Mouse (Mus musculus): Measurements from ENCODE around the gene Fut1. TPM values are rescaled to one million over a fixed set of nuclear protein-coding genes. Genes with fewer than 3 reads are reported as not detected.

The Fut1 gene
- not detected in 2 replicates for polyA plus RNA-seq (2015; fragmentation: Nextera tagmentation; extraction: Ambion mirVana)

DNA sequence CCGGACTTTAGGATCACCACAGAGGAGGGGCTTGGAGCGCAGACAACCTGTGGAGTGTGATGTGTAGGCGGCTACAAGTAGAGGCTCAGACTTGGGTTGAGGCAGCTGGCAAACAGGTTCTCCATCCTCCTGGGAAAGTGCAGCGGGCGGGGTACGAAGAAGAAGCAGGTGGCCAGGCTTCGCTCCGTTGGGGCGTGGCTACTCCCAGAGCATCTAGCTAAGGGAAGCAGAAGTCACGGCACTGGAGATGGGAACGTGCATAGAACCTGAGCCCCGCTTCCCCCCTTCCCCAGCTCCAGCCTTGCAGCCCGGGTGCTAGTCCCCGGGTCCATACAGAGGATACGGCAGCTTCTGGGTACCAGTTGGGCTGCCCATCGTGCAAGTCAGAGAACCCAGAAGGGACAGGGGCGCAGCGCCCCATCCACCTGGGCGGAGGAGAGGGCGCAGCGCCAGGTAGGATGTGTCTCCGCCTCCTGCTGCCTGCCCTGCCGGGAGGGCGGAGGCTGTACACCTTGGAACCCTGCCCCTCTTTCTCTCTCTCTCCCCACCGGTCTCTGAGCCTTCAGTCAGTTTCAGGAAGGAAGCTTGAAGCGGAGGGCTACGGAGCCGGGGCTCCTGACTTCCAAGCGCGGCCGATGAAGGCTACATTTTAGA, at the start of gene Fut1:
Gene Fut1 (plus strand): TSS at position 248 of the 654 bp plus-strand sequence.
- H3K9ac ChIP-seq = no peak within 1 kb of the TSS
- H3K4me1 ChIP-seq (replicated peaks) = peaks cover 8% of the 10 kb centered on the region; the same call in 1 of the 2 replicates
- no peak within 1 kb of the TSS for H3K27ac ChIP-seq (replicated peaks)
- H3K36me3 ChIP-seq = no peaks in the 10 kb centered on the region
- WGBS = 8% methylated on average over 31 of the region's 31 CpGs
- H3K9me3 ChIP-seq = no peaks in the 10 kb centered on the region
- 0 out of 2 replicates have a peak within 1 kb of the TSS, but pooled peaks have one; percentile 4 for H3K4me3 ChIP-seq
- ATAC-seq (ENCODE audit: low read depth) = no peak
- peak within 1 kb of the TSS; percentile 24 for H3K4me2 ChIP-seq
- H3K27me3 ChIP-seq = peaks cover 53% of the 10 kb centered on the region

DNA sequence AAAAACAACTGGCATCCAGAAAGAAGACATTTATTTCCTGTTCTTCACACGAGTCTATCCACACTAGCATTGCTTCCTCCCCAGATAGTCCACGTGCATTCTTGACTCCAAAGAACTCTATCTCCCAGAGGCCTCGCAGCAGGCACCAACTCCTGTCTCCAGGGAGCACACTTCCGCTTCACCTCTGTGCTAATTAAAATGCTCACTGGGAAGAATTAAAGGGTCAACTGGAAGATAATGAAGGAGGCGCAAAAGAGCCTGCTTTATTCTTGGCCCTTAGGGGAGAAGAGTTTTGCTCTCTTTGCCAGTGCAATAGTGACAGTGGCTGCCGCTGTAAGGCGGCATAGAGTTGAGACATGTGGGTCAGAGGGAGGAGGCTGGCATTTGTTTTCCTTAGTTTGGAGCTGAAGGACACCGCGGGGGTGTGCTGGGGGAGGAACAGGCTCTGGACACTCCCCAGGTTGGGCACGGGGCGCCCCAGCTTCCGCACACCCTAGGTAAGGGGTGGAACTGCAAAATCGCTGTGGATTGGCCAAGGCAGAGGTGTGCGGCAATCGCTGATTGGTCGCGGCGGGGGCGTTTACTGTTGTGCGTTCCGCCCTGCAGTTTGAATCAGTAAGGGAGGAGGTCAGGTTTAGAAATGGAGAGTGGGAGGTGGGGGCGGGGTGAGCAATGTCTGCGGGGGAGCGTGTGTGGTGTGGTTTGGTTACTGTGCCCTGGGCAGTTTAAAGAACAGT, 49.1 kb upstream of the Fut1 start:
- no peaks in the 10 kb centered on the region for H3K36me3 ChIP-seq
- H3K4me1 ChIP-seq (replicated peaks) = peaks cover 35% of the 10 kb centered on the region
- no peaks in the 10 kb centered on the region for H3K9me3 ChIP-seq
- H3K27ac ChIP-seq (replicated peaks) = peak overlapping the region; percentile 69
- peak; percentile 92 for ATAC-seq (ENCODE audit: low read depth)
- H3K27me3 ChIP-seq = no peaks in the 10 kb centered on the region; the same call in 1 of the 2 replicates
- 2% methylated on average over 24 of the region's 24 CpGs for WGBS
- H3K4me3 ChIP-seq = peak overlapping the region; percentile 44
- H3K9ac ChIP-seq = peak overlapping the region; percentile 62
- peak overlapping the region; percentile 75 for H3K4me2 ChIP-seq

DNA sequence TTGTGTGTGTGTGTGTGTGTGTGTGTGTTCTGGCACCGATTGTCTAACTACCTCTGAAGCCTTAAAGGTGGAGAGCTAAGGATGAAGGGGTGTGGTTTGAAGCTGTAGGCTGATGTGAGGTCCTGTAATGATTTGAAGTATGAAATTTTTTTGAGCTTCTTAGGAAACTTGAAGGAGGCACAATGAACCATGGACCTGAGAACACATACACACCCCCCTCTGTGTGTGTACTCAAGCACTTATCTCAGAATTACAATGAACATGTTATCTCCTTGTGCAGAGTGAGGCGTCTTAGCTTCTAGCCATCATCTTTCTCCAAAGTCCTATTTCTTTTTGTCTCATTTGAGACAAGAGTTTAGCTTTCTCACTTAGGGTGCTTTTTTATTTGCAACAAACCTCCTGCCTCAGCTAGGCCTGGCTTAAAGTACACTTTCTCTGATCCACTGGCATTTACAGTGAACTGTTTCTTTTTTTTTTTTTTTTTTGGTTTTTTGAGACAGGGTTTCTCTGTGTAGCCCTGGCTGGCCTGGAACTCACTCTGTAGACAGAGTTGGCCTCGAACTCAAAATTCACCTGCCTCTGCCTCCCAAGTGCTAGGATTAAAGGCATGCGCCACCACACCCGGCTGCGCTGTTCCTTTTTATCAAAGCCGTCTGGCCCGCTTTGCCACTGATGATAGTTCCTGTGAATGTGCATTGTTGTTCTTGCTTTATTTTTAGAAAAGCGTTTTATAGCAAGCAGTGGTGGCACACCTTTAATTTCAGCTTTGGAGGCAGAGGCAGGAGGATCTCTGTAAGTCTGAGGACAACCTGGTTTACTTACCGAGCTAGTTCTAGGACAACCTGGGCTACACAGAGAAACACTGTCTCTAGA, 48.3 kb upstream of the Fut1 start:
- peaks cover 35% of the 10 kb centered on the region for H3K4me1 ChIP-seq (replicated peaks)
- WGBS = 79% methylated on average over 10 of the region's 10 CpGs
- peak overlapping the region; percentile 75 for H3K4me2 ChIP-seq
- no peaks in the 10 kb centered on the region for H3K36me3 ChIP-seq
- no peak overlapping the region for H3K9ac ChIP-seq
- H3K27ac ChIP-seq (replicated peaks) = peak overlapping the region; percentile 69
- no peak for ATAC-seq (ENCODE audit: low read depth)
- H3K27me3 ChIP-seq = no peaks in the 10 kb centered on the region
- H3K9me3 ChIP-seq = no peaks in the 10 kb centered on the region
- peak overlapping the region; percentile 44 for H3K4me3 ChIP-seq

DNA sequence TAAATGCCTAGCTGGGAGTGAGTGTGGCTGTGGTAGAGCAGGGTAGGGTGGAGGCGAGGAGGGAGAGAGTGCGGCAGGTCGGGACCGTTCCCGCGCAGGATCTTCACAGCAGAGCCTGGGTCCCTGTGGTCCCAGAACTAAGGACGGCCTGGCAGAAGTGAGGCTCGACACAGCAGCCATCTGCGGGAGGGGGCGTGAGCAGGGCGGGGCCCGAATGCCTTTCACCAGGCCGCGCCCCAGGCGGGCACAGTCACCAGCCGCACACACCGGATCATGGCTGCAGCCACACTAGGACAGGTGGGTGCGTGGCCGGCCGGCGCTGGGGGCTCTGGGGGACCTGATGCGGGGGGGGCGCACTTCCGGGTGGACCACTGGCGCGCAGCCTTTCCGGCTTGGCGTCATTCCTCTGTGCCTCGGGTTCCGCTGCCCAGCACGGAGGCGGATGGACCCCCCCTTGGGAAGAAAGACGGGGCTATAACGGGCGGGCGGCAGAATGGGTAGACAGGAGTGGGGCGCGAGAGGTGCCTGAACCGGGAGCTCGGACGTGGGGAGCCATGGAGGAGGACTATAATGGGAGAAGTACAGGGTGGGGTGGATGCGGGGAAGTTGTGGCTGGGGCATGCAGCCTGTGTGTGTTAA, 46.9 kb upstream of the Fut1 start, which contains the start of gene Bcat2:
Gene Bcat2 (plus strand): TSS at position 51 of the 639 bp plus-strand sequence.
- peak; percentile 61; the same call in 1 of the 2 replicates for ATAC-seq (ENCODE audit: low read depth)

DNA sequence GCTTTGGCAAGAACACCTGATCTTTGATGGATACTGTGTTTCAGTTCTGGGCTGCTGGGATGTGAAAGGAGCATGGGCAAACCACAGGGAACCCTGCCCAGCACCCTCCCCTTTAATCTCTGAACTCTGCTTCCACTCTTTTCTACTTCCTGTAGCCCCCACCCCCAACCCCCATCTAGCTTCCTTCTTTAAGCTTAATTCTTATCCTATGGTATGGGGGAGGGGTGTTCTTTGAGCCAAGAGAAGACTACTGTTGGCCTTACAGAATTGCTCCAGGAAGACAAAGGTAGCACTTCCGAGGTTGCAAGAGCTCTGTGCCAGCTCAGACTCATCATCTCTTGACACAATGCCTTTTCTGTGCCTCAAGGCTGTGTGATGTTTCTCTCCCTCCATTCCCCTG, 45.1 kb upstream of the Fut1 start:
- H3K4me3 ChIP-seq = no peak overlapping the region
- H3K4me1 ChIP-seq (replicated peaks) = peaks cover 35% of the 10 kb centered on the region
- H3K36me3 ChIP-seq = peaks cover 14% of the 10 kb centered on the region
- H3K27me3 ChIP-seq = no peaks in the 10 kb centered on the region
- ATAC-seq (ENCODE audit: low read depth) = no peak
- H3K4me2 ChIP-seq = 0 out of 2 replicates have a peak overlapping the region, but pooled peaks have one; percentile 70
- no peak overlapping the region for H3K9ac ChIP-seq
- no peak overlapping the region for H3K27ac ChIP-seq (replicated peaks)
- no peaks in the 10 kb centered on the region for H3K9me3 ChIP-seq
- 56% methylated on average over 1 of the region's 1 CpGs for WGBS

More for the DNA sequence above, 46.9 kb upstream of the Fut1 start, which contains the start of gene Bcat2:
- no peaks in the 10 kb centered on the region for H3K9me3 ChIP-seq
- H3K27ac ChIP-seq (replicated peaks) = peak within 1 kb of the TSS; percentile 89
- H3K4me1 ChIP-seq (replicated peaks) = peaks cover 35% of the 10 kb centered on the region
- peak within 1 kb of the TSS; percentile 90 for H3K9ac ChIP-seq
- H3K27me3 ChIP-seq = no peaks in the 10 kb centered on the region
- H3K36me3 ChIP-seq = no peaks in the 10 kb centered on the region
- H3K4me2 ChIP-seq = peak within 1 kb of the TSS; percentile 70
- 3% methylated on average over 42 of the region's 42 CpGs for WGBS
- H3K4me3 ChIP-seq = peak within 1 kb of the TSS; percentile 69

DNA sequence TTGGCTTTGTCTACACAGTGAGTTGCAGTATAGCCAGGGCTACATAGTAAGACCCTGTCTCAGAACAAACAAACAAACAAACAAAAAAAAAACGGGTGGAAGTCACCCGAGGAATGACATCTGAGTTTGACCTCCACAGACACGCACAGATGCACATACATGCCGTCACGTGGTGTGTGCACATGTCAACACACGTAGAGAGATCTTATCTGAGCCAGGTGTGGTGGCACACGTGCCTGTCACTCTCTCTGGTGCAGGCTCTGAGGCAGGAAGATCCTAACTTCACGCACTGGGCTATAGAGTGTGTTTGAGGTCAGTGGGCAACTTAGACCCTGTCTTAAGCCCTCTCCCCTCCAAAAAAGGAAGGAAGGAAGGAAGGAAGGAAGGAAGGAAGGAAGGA, 43.1 kb upstream of the Fut1 start:
- H3K4me1 ChIP-seq (replicated peaks) = peaks cover 19% of the 10 kb centered on the region
- no peak overlapping the region for H3K27ac ChIP-seq (replicated peaks)
- WGBS = 86% methylated on average over 8 of the region's 8 CpGs
- H3K9ac ChIP-seq = no peak overlapping the region
- H3K4me2 ChIP-seq = no peak overlapping the region
- H3K4me3 ChIP-seq = no peak overlapping the region
- peaks cover 19% of the 10 kb centered on the region for H3K36me3 ChIP-seq
- no peaks in the 10 kb centered on the region for H3K27me3 ChIP-seq
- H3K9me3 ChIP-seq = no peaks in the 10 kb centered on the region
- no peak for ATAC-seq (ENCODE audit: low read depth)

DNA sequence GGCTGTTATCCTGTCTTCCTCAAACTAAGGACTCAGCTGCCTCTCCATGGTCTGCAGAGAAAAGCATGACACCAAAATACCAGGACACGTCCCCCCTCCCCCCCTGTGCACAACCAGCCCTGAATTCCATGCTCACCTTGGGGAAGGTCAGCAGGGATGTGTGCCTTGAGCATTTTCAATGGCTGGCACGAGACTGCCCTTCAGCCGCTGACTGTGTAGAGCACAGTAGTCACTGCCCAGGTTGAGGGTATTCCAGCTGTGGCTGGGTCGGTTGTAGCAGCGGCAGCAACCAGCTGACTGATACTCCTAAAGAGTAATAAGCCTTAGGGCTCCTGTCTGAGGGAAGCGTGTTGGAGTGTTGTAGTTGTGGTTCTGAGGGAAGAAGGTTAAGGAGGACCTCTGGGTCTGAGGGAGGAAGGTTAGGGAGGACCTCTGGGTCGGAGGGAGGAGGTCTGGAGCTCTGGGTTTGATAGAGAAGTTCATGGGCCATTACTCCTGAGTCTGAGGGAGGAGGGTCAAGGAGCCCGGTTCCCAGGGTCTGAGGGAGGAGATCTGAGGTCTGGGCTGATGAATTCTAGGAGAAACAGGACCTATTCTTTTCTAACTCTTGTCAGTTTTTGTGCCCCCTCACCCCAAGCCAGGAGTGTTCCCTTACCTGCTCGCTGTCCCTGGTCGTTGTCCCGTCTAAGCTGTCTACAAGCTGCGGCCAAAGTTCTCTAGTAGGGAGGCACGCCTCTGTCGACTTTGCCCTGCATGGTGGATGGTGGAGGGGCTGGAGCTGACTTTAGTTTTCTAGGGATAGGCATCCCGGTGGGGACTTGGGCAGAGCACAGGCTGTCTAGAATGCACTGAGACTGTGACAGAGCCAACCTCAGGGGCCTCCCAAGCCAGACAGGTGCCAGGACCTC, 42.4 kb upstream of the Fut1 start:
- Histone ChIP-seq H3K4me1 (replicated peaks) (peaks cover 17% of the 10 kb centered on the region), H3K9me3 (no peaks in the 10 kb centered on the region), H3K27me3 (no peaks in the 10 kb centered on the region), H3K27ac (replicated peaks) (no peak overlapping the region), H3K4me2 (no peak overlapping the region), H3K36me3 (peaks cover 19% of the 10 kb centered on the region), H3K4me3 (no peak overlapping the region), H3K9ac (0 out of 2 replicates have a peak overlapping the region, but pooled peaks have one; percentile 26)
- ATAC-seq (ENCODE audit: low read depth) = no peak
- 86% methylated on average over 15 of the region's 15 CpGs for WGBS

DNA sequence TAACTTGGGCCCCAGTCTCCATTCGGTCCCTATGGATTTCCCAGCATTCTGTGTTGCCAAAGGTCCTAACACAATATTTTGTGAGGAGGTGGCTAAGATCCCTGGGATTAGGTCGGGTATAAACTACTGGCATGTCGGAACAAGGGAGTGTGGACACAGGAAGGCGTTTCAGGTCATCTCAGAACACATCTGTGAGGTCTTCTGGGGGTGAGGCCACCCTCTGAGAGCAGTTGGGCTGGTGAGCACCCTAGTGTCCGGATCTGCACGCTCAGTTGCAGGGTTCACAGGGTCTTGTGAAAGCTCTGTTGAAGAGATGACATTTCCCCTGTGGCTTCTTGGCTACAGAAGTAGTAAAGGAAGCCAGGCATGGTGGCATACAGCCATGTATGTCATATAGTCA, 31.2 kb upstream of the Fut1 start:
- Histone ChIP-seq H3K9me3 (no peaks in the 10 kb centered on the region), H3K4me2 (no peak overlapping the region), H3K27me3 (no peaks in the 10 kb centered on the region), H3K9ac (no peak overlapping the region), H3K27ac (replicated peaks) (no peak overlapping the region), H3K36me3 (peaks cover 32% of the 10 kb centered on the region), H3K4me3 (no peak overlapping the region), H3K4me1 (replicated peaks) (peaks cover 4% of the 10 kb centered on the region; the same call in 1 of the 2 replicates)
- 91% methylated on average over 6 of the region's 6 CpGs for WGBS
- no peak for ATAC-seq (ENCODE audit: low read depth)

DNA sequence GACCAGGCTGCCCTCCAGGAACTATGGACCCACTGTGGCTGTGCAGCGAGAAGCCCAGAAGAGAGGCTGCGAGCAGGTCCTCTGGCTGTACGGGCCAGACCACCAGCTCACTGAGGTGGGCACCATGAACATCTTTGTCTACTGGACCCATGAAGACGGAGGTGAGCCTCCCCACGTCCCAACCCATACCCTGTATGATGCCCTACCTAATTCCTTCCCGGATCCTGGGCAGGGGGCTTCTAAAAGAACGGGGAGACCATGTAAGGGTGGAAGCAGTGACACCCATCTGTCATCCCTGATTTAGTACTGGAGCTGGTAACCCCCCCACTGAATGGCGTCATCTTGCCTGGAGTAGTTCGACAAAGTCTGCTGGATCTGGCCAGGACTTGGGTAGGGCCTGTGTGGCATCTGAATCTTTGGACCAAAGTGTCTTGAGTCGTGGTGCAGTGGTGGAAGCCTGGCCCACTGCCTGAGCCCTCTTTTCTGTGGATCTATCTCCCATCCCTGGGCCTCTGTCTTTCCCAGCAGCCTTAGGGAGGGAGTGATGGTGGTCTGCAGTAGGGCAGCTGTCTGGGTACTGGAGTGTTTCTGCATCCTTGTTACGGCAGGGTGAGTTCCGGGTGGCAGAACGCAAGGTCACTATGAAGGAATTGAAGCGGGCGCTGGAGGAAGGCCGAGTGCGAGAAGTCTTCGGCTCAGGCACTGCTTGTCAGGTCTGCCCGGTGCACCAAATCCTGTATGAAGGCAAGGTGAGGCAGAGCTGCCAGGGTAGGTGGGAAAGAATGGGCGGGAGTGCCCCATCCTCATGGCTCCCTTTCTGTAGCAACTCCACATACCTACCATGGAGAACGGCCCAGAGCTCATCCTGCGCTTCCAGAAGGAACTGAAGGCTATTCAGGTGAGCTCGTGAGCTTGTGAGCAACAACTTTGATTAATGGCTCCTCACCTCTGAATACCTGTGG, 29.2 kb upstream of the Fut1 start:
- Histone ChIP-seq H3K9me3 (no peaks in the 10 kb centered on the region), H3K4me2 (no peak overlapping the region), H3K4me1 (replicated peaks) (peaks cover 4% of the 10 kb centered on the region; the same call in 1 of the 2 replicates), H3K4me3 (no peak overlapping the region), H3K27ac (replicated peaks) (no peak overlapping the region), H3K36me3 (peaks cover 21% of the 10 kb centered on the region), H3K9ac (no peak overlapping the region), H3K27me3 (no peaks in the 10 kb centered on the region)
- WGBS = 92% methylated on average over 23 of the region's 23 CpGs
- no peak for ATAC-seq (ENCODE audit: low read depth)

DNA sequence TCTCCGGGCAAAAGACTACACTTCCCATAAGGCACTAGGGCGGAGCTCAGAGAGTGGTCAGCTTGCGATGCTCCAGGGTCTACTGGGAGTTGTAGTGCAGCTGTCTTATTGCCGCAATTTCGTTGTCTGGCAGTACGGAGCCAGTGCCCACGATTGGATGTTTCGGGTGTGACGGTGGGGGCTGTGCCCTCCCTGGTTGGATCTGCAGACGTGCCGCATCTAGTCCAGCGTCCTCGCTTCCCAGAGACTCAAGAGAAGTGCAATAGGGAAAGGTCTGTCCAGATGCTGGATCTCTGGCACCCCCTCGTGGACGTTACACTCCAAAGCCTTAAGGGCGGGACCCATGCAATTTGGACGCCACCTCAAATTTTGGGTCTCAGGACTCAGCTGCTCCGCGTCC, 27.9 kb upstream of the Fut1 start:
- peaks cover 4% of the 10 kb centered on the region; the same call in 1 of the 2 replicates for H3K4me1 ChIP-seq (replicated peaks)
- H3K9me3 ChIP-seq = no peaks in the 10 kb centered on the region
- H3K27ac ChIP-seq (replicated peaks) = peak overlapping the region; percentile 68
- ATAC-seq (ENCODE audit: low read depth) = peak; percentile 99
- H3K4me3 ChIP-seq = peak overlapping the region; percentile 39
- peak overlapping the region; percentile 62 for H3K4me2 ChIP-seq
- peaks cover 18% of the 10 kb centered on the region for H3K36me3 ChIP-seq
- peak overlapping the region; percentile 67 for H3K9ac ChIP-seq
- 5% methylated on average over 19 of the region's 19 CpGs for WGBS
- no peaks in the 10 kb centered on the region for H3K27me3 ChIP-seq

All from neural tube, embryonic 13.5 days (tissue).